Mouse (Mus musculus) kidney, postnatal 0 days (tissue): ENCODE data around the gene Pbx1. TPM values are rescaled to one million over a fixed set of nuclear protein-coding genes. Genes with fewer than 3 reads are reported as not detected.
A peak's percentile ranks its signal among the peaks of the same experiment; 100 is the strongest.

ENCODE experiments used
- ATAC-seq: fragments of 200-750 bp; cut with Nextera tagmentation; replicated peaks from 2 replicates; pipeline ENCODE4 v1.8.0; 2017; ENCODE audit warnings: low read depth, moderate number of reproducible peaks, moderate TSS enrichment, moderate library complexity; ENCODE audit not compliant: low FRiP score
- DNase-seq: peaks from one replicate; pipeline ENCODE4 v3.0.0-alpha.2; 2016; ENCODE audit warnings: low spot score
- H3K27ac ChIP-seq: fragments of 300-500 bp; sonication (generic); 2 replicates; pipeline ENCODE4 v1.5.1; 2014; ENCODE audit warnings: mild to moderate bottlenecking
- H3K27me3 ChIP-seq: fragments of 300-500 bp; sonication (generic); 2 replicates; pipeline ENCODE4 v1.6.1; 2014; ENCODE audit warnings: low read length, mixed read lengths; ENCODE audit not compliant: insufficient read depth
- H3K36me3 ChIP-seq: fragments of 300-500 bp; sonication (generic); 2 replicates; pipeline ENCODE4 v1.6.1; 2014; ENCODE audit warnings: low read length, mixed read lengths; ENCODE audit not compliant: insufficient read depth
- H3K4me1 ChIP-seq: fragments of 300-500 bp; sonication (generic); replicated peaks from 2 replicates; pipeline ENCODE4 v1.6.1; 2014; ENCODE audit warnings: antibody characterized with exemption, low read length, mixed read lengths; ENCODE audit not compliant: insufficient read depth
- H3K4me2 ChIP-seq: fragments of 300-500 bp; sonication (generic); 2 replicates; pipeline ENCODE4 v1.6.1; 2014; ENCODE audit warnings: mild to moderate bottlenecking, low read length, moderate library complexity, mixed read lengths
- H3K4me3 ChIP-seq: fragments of 300-500 bp; sonication (generic); replicated peaks from 2 replicates; pipeline ENCODE4 v1.5.1; 2014; ENCODE audit warnings: low read depth, low read length
- H3K9ac ChIP-seq: fragments of 300-500 bp; sonication (generic); 2 replicates; pipeline ENCODE4 v1.6.1; 2014; ENCODE audit warnings: low read depth, low read length
- H3K9me3 ChIP-seq: fragments of 300-500 bp; sonication (generic); replicated peaks from 2 replicates; pipeline ENCODE4 v1.6.1; 2016; ENCODE audit warnings: low read length, inconsistent platforms, mixed read lengths
- CTCF ChIP-seq: IDR thresholded peaks from 2 replicates; pipeline ENCODE4 v1.5.1; 2016; ENCODE audit warnings: antibody characterized with exemption, low read depth, mild to moderate bottlenecking, moderate library complexity
- WGBS: fragments of 180-500 bp; shearing (Covaris S2); extraction: QIAGEN DNeasy Blood & Tissue Kit; methylation state at CpG from one replicate; pipeline ENCODE4 v1.1.7; 2014; 5-methylcytosine and 5-hydroxymethylcytosine counted together
- polyA plus RNA-seq: library from polyadenylated mRNA; unstranded; fragments of >200 nt; fragmentation: Nextera tagmentation; extraction: Ambion mirVana; gene quantifications from 2 replicates; pipeline ENCODE4 v1.2.1, GENCODE M21; 2015

Pbx1 gene
- polyA plus RNA-seq, 1 experiment from 2014 or later: 55.7 TPM

- Histone ChIP-seq H3K9ac (no peak overlapping the region), H3K4me2 (no peak overlapping the region), H3K36me3 (no peaks in the 10 kb centered on the region), H3K9me3 (no peaks in the 10 kb centered on the region), H3K27ac (0 out of 2 replicates have a peak overlapping the region, but pooled peaks have one; percentile 43), H3K4me3 (no peak overlapping the region), H3K4me1 (peaks cover 22% of the 10 kb centered on the region), H3K27me3 (no peaks in the 10 kb centered on the region)
- no peak for TF ChIP-seq CTCF
- DNase-seq (peak; percentile 70), ATAC-seq (no peak)
- WGBS: 25% methylated on average over 4 of the region's 4 CpGs
Measured at GRCm38 (mm10) chr1:168230134-168230533, 201.9 kb downstream of the Pbx1 start.

- ATAC-seq (no peak), DNase-seq (peak; percentile 46)
- Histone ChIP-seq H3K9me3 (no peaks in the 10 kb centered on the region), H3K27me3 (no peaks in the 10 kb centered on the region), H3K36me3 (no peaks in the 10 kb centered on the region), H3K9ac (no peak overlapping the region), H3K4me2 (no peak overlapping the region), H3K27ac (no peak overlapping the region), H3K4me3 (no peak overlapping the region), H3K4me1 (peaks cover 27% of the 10 kb centered on the region)
- TF ChIP-seq CTCF: no peak
- whole genome bisulfite sequencing: 46% methylated on average over 6 of the region's 6 CpGs
Measured at GRCm38 (mm10) chr1:168228756-168229526, 203.1 kb downstream of the Pbx1 start.

GRCm38 (mm10) chr1:168226150-168226549 lies 205.9 kb downstream of the Pbx1 start:
- no peak overlapping the region for H3K4me2 ChIP-seq
- H3K4me1 ChIP-seq: peaks cover 36% of the 10 kb centered on the region
- no peaks in the 10 kb centered on the region for H3K36me3 ChIP-seq
- H3K9ac ChIP-seq: no peak overlapping the region
- no peak for DNase-seq
- TF ChIP-seq CTCF: no peak
- H3K27ac ChIP-seq: no peak overlapping the region
- no peak overlapping the region for H3K4me3 ChIP-seq
- no peak for ATAC-seq
- no peaks in the 10 kb centered on the region for H3K27me3 ChIP-seq
- H3K9me3 ChIP-seq: no peaks in the 10 kb centered on the region
- WGBS: 48% methylated on average over 6 of the region's 6 CpGs

- TF ChIP-seq CTCF: no peak
- H3K36me3 ChIP-seq: no peaks in the 10 kb centered on the region
- no peaks in the 10 kb centered on the region for H3K9me3 ChIP-seq
- no peak overlapping the region for H3K4me3 ChIP-seq
- 79% methylated on average over 7 of the region's 7 CpGs for WGBS
- peaks cover 40% of the 10 kb centered on the region for H3K4me1 ChIP-seq
- H3K4me2 ChIP-seq: no peak overlapping the region
- ATAC-seq (no peak), DNase-seq (no peak)
- no peak overlapping the region for H3K27ac ChIP-seq
- H3K9ac ChIP-seq: no peak overlapping the region
- H3K27me3 ChIP-seq: no peaks in the 10 kb centered on the region
Measured at GRCm38 (mm10) chr1:168225595-168226127, 206.4 kb downstream of the Pbx1 start.

- DNase-seq: peak; percentile 52
- Histone ChIP-seq H3K9ac (no peak overlapping the region), H3K27me3 (no peaks in the 10 kb centered on the region), H3K4me1 (peaks cover 41% of the 10 kb centered on the region), H3K36me3 (no peaks in the 10 kb centered on the region), H3K9me3 (no peaks in the 10 kb centered on the region), H3K4me2 (no peak overlapping the region), H3K4me3 (no peak overlapping the region), H3K27ac (no peak overlapping the region)
- 0 out of 2 replicates have a peak, but pooled peaks have one; percentile 44 for ATAC-seq
- no peak for TF ChIP-seq CTCF
- WGBS: 46% methylated on average over 5 of the region's 5 CpGs
Measured at GRCm38 (mm10) chr1:168224218-168224617, 207.9 kb downstream of the Pbx1 start.

GRCm38 (mm10) chr1:168222794-168223193 lies 209.3 kb downstream of the Pbx1 start:
- no peak overlapping the region for H3K9ac ChIP-seq
- no peak overlapping the region for H3K4me2 ChIP-seq
- no peak overlapping the region for H3K27ac ChIP-seq
- ATAC-seq (no peak), DNase-seq (no peak)
- H3K27me3 ChIP-seq: no peaks in the 10 kb centered on the region
- H3K4me1 ChIP-seq: peaks cover 41% of the 10 kb centered on the region
- no peak for TF ChIP-seq CTCF
- H3K4me3 ChIP-seq: no peak overlapping the region
- H3K36me3 ChIP-seq: no peaks in the 10 kb centered on the region
- 92% methylated on average over 7 of the region's 7 CpGs for WGBS
- H3K9me3 ChIP-seq: no peaks in the 10 kb centered on the region
